In genomic region chr6:99800324-99800723, GRCm38 (mm10) we compare ENCODE assay signal across 15 mouse cellular contexts.
A peak's percentile ranks its signal among the peaks of the same experiment; 100 is the strongest.
DNase-seq lines count a peak whose midpoint lies in the region; ATAC-seq and TF ChIP-seq lines count a peak whose summit lies in the region.
"Had no signal": no experiment of that assay in that cellular context is flagged by ENCODE, and none has a peak within 500 bp of the region (broad histone marks: within the 10 kb centered on the region; RNA-seq: fewer than 3 reads in every experiment).

No protein-coding gene starts in this region.

- intact Hi-C loops in heart, postnatal 10 days (cut with DNase I), result loop anchor here (10.0 kb wide), 1 partner anchor 714 kb away; no protein-coding TSS in a partner anchor

- no peak for TF ChIP-seq POLR2A in cerebellum, adult 2 months (IDR thresholded peaks at IDR 0.05; ENCODE audit: borderline replicate concordance, insufficient read depth, low read length)

- no peaks in the 10 kb centered on the region for H3K36me3 ChIP-seq in heart, embryonic 15.5 days
- no peaks in the 10 kb centered on the region for H3K36me3 ChIP-seq in midbrain, embryonic 14.5 days (ENCODE audit: control insufficient read depth, insufficient read depth, low read length)
- H3K36me3 ChIP-seq in midbrain, embryonic 10.5 days, result no peaks in the 10 kb centered on the region
- no peaks in the 10 kb centered on the region for H3K36me3 ChIP-seq in embryonic facial prominence, embryonic 11.5 days (replicated peaks; ENCODE audit: control insufficient read depth, insufficient read depth, low read depth, low read length)
- H3K36me3 ChIP-seq: embryonic facial prominence, embryonic 15.5 days; kidney, embryonic 15.5 days had no signal

- no peak overlapping the region for H3K4me3 ChIP-seq in heart, embryonic 15.5 days
- H3K4me3 ChIP-seq in midbrain, embryonic 14.5 days (replicated peaks; ENCODE audit: low read depth, low read length), result no peak overlapping the region
- H3K4me3 ChIP-seq in midbrain, embryonic 10.5 days, result no peak overlapping the region
- H3K4me3 ChIP-seq in embryonic facial prominence, embryonic 11.5 days (ENCODE audit: low read depth, low read length), result no peak overlapping the region
- no peak overlapping the region for H3K4me3 ChIP-seq in cerebellum, adult 2 months (replicated peaks; ENCODE audit: insufficient read depth, low read depth, low read length)
- H3K4me3 ChIP-seq: embryonic facial prominence, embryonic 15.5 days; forebrain, embryonic 13.5 days; kidney, embryonic 15.5 days; megakaryocyte, embryonic 14.5 days had no signal

- H3K4me1 ChIP-seq in heart, embryonic 15.5 days (replicated peaks), result peaks cover 21% of the 10 kb centered on the region
- peaks cover 5% of the 10 kb centered on the region; the same call in 1 of the 2 replicates for H3K4me1 ChIP-seq in midbrain, embryonic 14.5 days (ENCODE audit: control insufficient read depth, insufficient read depth, low read length)
- peaks cover 13% of the 10 kb centered on the region for H3K4me1 ChIP-seq in midbrain, embryonic 10.5 days
- H3K4me1 ChIP-seq in embryonic facial prominence, embryonic 11.5 days (ENCODE audit: control insufficient read depth, insufficient read depth, low read length), result no peaks in the 10 kb centered on the region; the same call in 1 of the 2 replicates
- H3K4me1 ChIP-seq in cerebellum, adult 2 months (ENCODE audit: control insufficient read depth, insufficient read depth, low read length), result no peaks in the 10 kb centered on the region

- DNase-seq in heart, postnatal 10 days, result no peak
- peak; percentile 62 for DNase-seq in midbrain, embryonic 14.5 days
- no peak for DNase-seq in midbrain, embryonic 10.5 days (ENCODE audit: low spot score)
- DNase-seq in embryonic facial prominence, embryonic 11.5 days (ENCODE audit: low spot score), result peak; percentile 62
- DNase-seq in mesoderm, embryonic 11.5 days (ENCODE audit: low read depth, low spot score), result peak; percentile 60
- no peak for DNase-seq in cerebellum, adult 2 months
- no peak for DNase-seq in urinary bladder, adult 2 months (ENCODE audit: low spot score)
- DNase-seq: cerebellum, adult 9-11 months had no signal

- peak overlapping the region; percentile 9; the same call in 1 of the 2 replicates for H3K4me2 ChIP-seq in heart, embryonic 15.5 days
- no peak overlapping the region for H3K4me2 ChIP-seq in midbrain, embryonic 14.5 days (ENCODE audit: low read length)
- no peak overlapping the region for H3K4me2 ChIP-seq in embryonic facial prominence, embryonic 11.5 days (ENCODE audit: low read depth, low read length)
- H3K4me2 ChIP-seq: embryonic facial prominence, embryonic 15.5 days; forebrain, embryonic 13.5 days; hindbrain, embryonic 14.5 days; kidney, embryonic 15.5 days had no signal

- H3K9ac ChIP-seq in heart, embryonic 15.5 days, result no peak overlapping the region
- H3K9ac ChIP-seq in midbrain, embryonic 14.5 days (replicated peaks; ENCODE audit: low read length), result no peak overlapping the region
- H3K9ac ChIP-seq in embryonic facial prominence, embryonic 11.5 days (replicated peaks; ENCODE audit: low read length), result no peak overlapping the region
- H3K9ac ChIP-seq: embryonic facial prominence, embryonic 15.5 days; forebrain, embryonic 13.5 days; hindbrain, embryonic 14.5 days; kidney, embryonic 15.5 days; liver, embryonic 14.5 days had no signal

- 33% methylated on average over 14 of the region's 14 CpGs for WGBS in heart, embryonic 15.5 days
- 64% methylated on average over 14 of the region's 14 CpGs for WGBS in midbrain, embryonic 14.5 days
- 76% methylated on average over 14 of the region's 14 CpGs for WGBS in midbrain, embryonic 10.5 days
- 53% methylated on average over 14 of the region's 14 CpGs for WGBS in embryonic facial prominence, embryonic 11.5 days
- WGBS in cerebellum, adult 2 months, result 76% methylated on average over 14 of the region's 14 CpGs

- no peak overlapping the region for H3K27ac ChIP-seq in heart, embryonic 15.5 days
- no peak overlapping the region for H3K27ac ChIP-seq in midbrain, embryonic 14.5 days (replicated peaks; ENCODE audit: low read depth, low read length)
- no peak overlapping the region for H3K27ac ChIP-seq in midbrain, embryonic 10.5 days (replicated peaks)
- H3K27ac ChIP-seq in embryonic facial prominence, embryonic 11.5 days (replicated peaks; ENCODE audit: low read depth, low read length), result no peak overlapping the region
- H3K27ac ChIP-seq in cerebellum, adult 2 months (ENCODE audit: insufficient read depth, low read length), result no peak overlapping the region
- H3K27ac ChIP-seq: embryonic facial prominence, embryonic 15.5 days; forebrain, embryonic 13.5 days; hindbrain, embryonic 14.5 days; kidney, embryonic 15.5 days; liver, embryonic 14.5 days had no signal

- TF ChIP-seq CTCF in cerebellum, adult 2 months (IDR thresholded peaks at IDR 0.05; ENCODE audit: borderline replicate concordance, insufficient read depth, low read depth, low read length), result no peak

- peaks cover 9% of the 10 kb centered on the region for H3K27me3 ChIP-seq in heart, embryonic 15.5 days
- 0 out of 2 replicates have a peak, but pooled peaks cover 2% of the 10 kb centered on the region for H3K27me3 ChIP-seq in midbrain, embryonic 14.5 days (ENCODE audit: control insufficient read depth, insufficient read depth, low read length)
- H3K27me3 ChIP-seq in midbrain, embryonic 10.5 days (ENCODE audit: low read depth, poor library complexity, severe bottlenecking), result peaks cover 55% of the 10 kb centered on the region
- no peaks in the 10 kb centered on the region for H3K27me3 ChIP-seq in embryonic facial prominence, embryonic 11.5 days (ENCODE audit: control insufficient read depth, insufficient read depth, low read length)
- no peaks in the 10 kb centered on the region for H3K27me3 ChIP-seq in cerebellum, adult 2 months (ENCODE audit: control insufficient read depth, insufficient read depth, low read length)
- H3K27me3 ChIP-seq: forebrain, embryonic 13.5 days had no signal

- H3K9me3 ChIP-seq in heart, embryonic 15.5 days (replicated peaks), result no peaks in the 10 kb centered on the region
- no peaks in the 10 kb centered on the region for H3K9me3 ChIP-seq in midbrain, embryonic 14.5 days (ENCODE audit: control insufficient read depth, low read length)
- H3K9me3 ChIP-seq in midbrain, embryonic 10.5 days (replicated peaks), result no peaks in the 10 kb centered on the region
- no peaks in the 10 kb centered on the region for H3K9me3 ChIP-seq in embryonic facial prominence, embryonic 11.5 days (replicated peaks; ENCODE audit: control insufficient read depth, low read length)
- H3K9me3 ChIP-seq: embryonic facial prominence, embryonic 15.5 days; forebrain, embryonic 13.5 days; kidney, embryonic 15.5 days; megakaryocyte, embryonic 14.5 days had no signal

- ATAC-seq in heart, embryonic 15.5 days (replicated peaks; ENCODE audit: insufficient number of reproducible peaks, insufficient read depth, low FRiP score, low read depth), result 0 out of 2 replicates have a peak, but pooled peaks have one; percentile 37
- no peak for ATAC-seq in midbrain, embryonic 14.5 days (ENCODE audit: low FRiP score, low TSS enrichment)
- no peak for ATAC-seq in embryonic facial prominence, embryonic 11.5 days (replicated peaks; ENCODE audit: insufficient number of reproducible peaks, low FRiP score, low TSS enrichment, low read depth)
- ATAC-seq: forebrain, embryonic 13.5 days had no signal

Comparison
In these comparisons a context has a peak if more than half of its experiments do, and no peak if none do; other contexts are left out.
1. DNase-seq: peak in midbrain, embryonic 14.5 days (single experiment), embryonic facial prominence, embryonic 11.5 days (single experiment) and mesoderm, embryonic 11.5 days (single experiment); none in heart, postnatal 10 days (0 of 2), midbrain, embryonic 10.5 days (single experiment), cerebellum, adult 2 months (0 of 2) and urinary bladder, adult 2 months (single experiment).